8 mouse cellular contexts compared by ENCODE assay signal in the genomic region with DNA sequence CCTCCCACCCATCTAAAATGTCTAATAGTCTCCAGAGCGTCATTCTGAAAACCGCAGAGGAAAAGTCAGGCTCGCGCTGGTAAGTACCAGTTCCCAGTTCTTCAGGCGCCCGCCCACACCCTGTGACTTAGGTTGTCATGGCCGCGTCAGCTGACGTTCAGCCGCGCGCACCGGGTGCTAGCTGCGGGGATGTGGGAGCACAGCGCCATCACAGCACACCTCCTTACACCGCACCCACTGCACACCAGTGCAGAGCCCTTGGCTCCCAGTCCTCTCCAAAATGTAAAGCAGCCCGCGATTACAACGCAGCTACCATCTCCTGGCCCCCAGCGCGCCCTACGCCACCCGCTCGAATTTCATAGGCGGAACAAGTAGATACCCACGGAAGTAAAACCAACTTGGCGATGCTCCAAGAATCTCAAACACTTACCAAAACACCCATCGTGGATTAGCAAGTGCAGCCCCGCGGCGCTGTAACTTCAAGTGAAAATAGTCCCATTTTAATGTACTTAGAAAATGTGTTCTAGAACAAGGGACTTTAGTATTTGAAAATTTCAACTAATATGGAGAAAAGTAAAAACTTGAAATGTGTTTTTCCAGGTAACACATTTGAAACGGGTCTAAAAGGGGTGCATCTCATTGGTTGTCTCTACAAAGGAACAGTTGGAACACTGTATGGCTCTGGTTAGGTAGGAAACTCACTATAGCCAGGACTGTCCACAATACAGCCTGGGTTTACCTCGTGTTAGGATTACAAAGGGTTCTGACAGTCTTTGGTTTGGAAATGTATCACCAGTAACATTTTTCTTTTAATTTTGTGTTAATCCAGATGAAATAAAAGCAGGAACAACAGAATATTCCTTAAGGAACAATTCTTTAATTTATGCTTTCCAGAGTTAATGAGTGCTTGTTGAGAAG. TPM values are rescaled to one million over a fixed set of nuclear protein-coding genes. Genes with fewer than 3 reads are reported as not detected.
A peak's percentile ranks its signal among the peaks of the same experiment; 100 is the strongest.
DNase-seq lines count a peak whose midpoint lies in the region; ATAC-seq lines count a peak whose summit lies in the region.

No protein-coding gene starts in this region.

- peaks cover 46% of the 10 kb centered on the region for H3K79me2 ChIP-seq in macrophage (ENCODE audit: inconsistent target)

- 2% methylated on average over 33 of the region's 33 CpGs for WGBS in hindbrain, embryonic 16.5 days
- WGBS in macrophage (ENCODE audit: missing documents): 1% methylated on average over 33 of the region's 33 CpGs

- DNase-seq in WW6 (ENCODE audit: low read depth, low spot score): peak; percentile 80
- peak; percentile 56 to 71 for DNase-seq in cerebellum, postnatal 4 days (ENCODE audit: low spot score in 2 of 2)
- peak; percentile 66 for DNase-seq in gastrocnemius, adult 18-20 months (ENCODE audit: low spot score)
- peak; percentile 88 to 91 for DNase-seq in left cerebral cortex, adult 18-20 months (ENCODE audit: low spot score in 2 of 2)
- peak; percentile 92 for DNase-seq in right cerebral cortex, adult 18-20 months
- peak; percentile 33 for DNase-seq in urinary bladder, postnatal 10 days (ENCODE audit: low spot score)

- peak overlapping the region; percentile 77 for H3K4me2 ChIP-seq in hindbrain, embryonic 16.5 days (ENCODE audit: low read length)

- H3K9me3 ChIP-seq in hindbrain, embryonic 16.5 days (ENCODE audit: control insufficient read depth, low read length): peaks cover 13% of the 10 kb centered on the region

- peak; percentile 93 for ATAC-seq in hindbrain, embryonic 16.5 days

- H3K36me3 ChIP-seq in hindbrain, embryonic 16.5 days (ENCODE audit: control insufficient read depth, insufficient read depth, low read length): no peaks in the 10 kb centered on the region
- H3K36me3 ChIP-seq in macrophage (ENCODE audit: inconsistent target): no peaks in the 10 kb centered on the region

- peaks cover 3% of the 10 kb centered on the region; the same call in 1 of the 2 replicates for H3K27me3 ChIP-seq in hindbrain, embryonic 16.5 days (replicated peaks; ENCODE audit: control insufficient read depth, insufficient read depth, low read length)

- peak overlapping the region; percentile 74 for H3K9ac ChIP-seq in hindbrain, embryonic 16.5 days (ENCODE audit: low read depth, low read length)

- H3K27ac ChIP-seq in hindbrain, embryonic 16.5 days (ENCODE audit: low read depth, low read length): peak overlapping the region; percentile 96
- peak overlapping the region; percentile 93 for H3K27ac ChIP-seq in macrophage

- H3K4me3 ChIP-seq in hindbrain, embryonic 16.5 days (ENCODE audit: low read length): peak overlapping the region; percentile 67
- peak overlapping the region; percentile 60 for H3K4me3 ChIP-seq in macrophage (ENCODE audit: inconsistent target)

- peaks cover 2% of the 10 kb centered on the region; the same call in 1 of the 2 replicates for H3K4me1 ChIP-seq in hindbrain, embryonic 16.5 days (ENCODE audit: control insufficient read depth, insufficient read depth, low read depth, low read length)

RNA-seq across cellular contexts. Expression of a gene that starts 37.5 kb away (rescaled TPM):
- total RNA-seq in gastrocnemius, adult 18-20 months (2021): 10 to 100 TPM in 1 of 2 experiments, 1 to 10 TPM in 1; 9.4 to 10.8 TPM
- 15.0 and 19.2 TPM in 2 replicates for polyA plus RNA-seq in hindbrain, embryonic 16.5 days (2015; fragmentation: Nextera tagmentation; extraction: Ambion mirVana)
- 10 to 100 TPM; 22.6 to 25.7 TPM for total RNA-seq in left cerebral cortex, adult 18-20 months (2021)
- total RNA-seq in macrophage (2018; cell fraction: chromatin; rRNA removed): 100 to 1,000 TPM in 20 of 26 experiments, 10 to 100 TPM in 6; 39.4 to 203 (median 126) TPM
- total RNA-seq in macrophage (2018; cell fraction: cytosol; rRNA removed): 10 to 100 TPM; 11.0 to 29.9 (median 20.5) TPM
- total RNA-seq in macrophage (2018; cell fraction: nucleus; rRNA removed): 100 to 1,000 TPM in 21 of 26 experiments, 10 to 100 TPM in 5; 66.9 to 167 (median 120) TPM
- 20.1 to 62.4 TPM (median 25.0 TPM) in 3 replicates for polyA plus RNA-seq in macrophage (2018)

Comparison
In these comparisons a context has a peak if more than half of its experiments do, and no peak if none do; other contexts are left out.
1. Peak in every context shown above with its lines: DNase-seq, ATAC-seq, H3K4me3 ChIP-seq and H3K27ac ChIP-seq.
2. DNase-seq: peak in every context shown above with its lines; median percentile 92 in right cerebral cortex, adult 18-20 months; 90 in left cerebral cortex, adult 18-20 months; 80 in WW6; 66 in gastrocnemius, adult 18-20 months; 64 in cerebellum, postnatal 4 days; 33 in urinary bladder, postnatal 10 days.